Mouse (Mus musculus) monocyte, adult 5-6 weeks (primary cell): Measurements from ENCODE around the gene Klhl32. TPM values are rescaled to one million over a fixed set of nuclear protein-coding genes. Genes with fewer than 3 reads are reported as not detected.
"Not testable (repeated sequence)": the region's sequence is repeated elsewhere in the genome, so short reads cannot be mapped to it uniquely, and the experiment has no call there.

Source experiments
- ATAC-seq: fragments of 153-309, 156-312 bp; replicated peaks from 2 replicates; pipeline ENCODE4 v1.8.0; 2017; ENCODE audit warnings: mild to moderate bottlenecking; ENCODE audit not compliant: low TSS enrichment, insufficient number of reproducible peaks, severe bottlenecking, poor library complexity, low FRiP score
- total RNA-seq: library from RNA; stranded (forward); fragments of 200-1000, 200-491, 200-594 nt; gene quantifications from 3 replicates; pipeline ENCODE4 v1.2.3, GENCODE M21; 2017

The Klhl32 gene
- total RNA-seq, 1 experiment from 2014 or later: not detected

DNA sequence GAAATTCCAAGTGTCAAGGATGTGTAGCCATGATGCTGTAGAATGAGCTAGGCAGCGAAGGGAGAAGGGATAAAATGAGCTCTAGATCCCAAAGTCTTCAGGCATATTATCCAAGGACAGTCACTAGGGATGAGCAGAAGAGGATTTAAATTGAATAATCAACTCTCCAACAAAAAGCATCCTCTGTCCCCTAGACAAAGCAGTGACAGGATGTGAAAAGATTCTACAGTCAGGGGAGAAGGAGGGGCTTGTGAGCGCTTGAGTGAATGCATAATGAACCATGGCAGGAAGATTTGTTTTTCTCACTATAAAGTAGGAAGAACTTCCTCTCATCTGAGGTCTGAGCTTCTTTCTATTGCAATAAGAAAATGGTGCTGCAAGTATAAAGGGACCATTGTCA is 170.8 kb downstream of the Klhl32 start:
- ATAC-seq: no peak

DNA sequence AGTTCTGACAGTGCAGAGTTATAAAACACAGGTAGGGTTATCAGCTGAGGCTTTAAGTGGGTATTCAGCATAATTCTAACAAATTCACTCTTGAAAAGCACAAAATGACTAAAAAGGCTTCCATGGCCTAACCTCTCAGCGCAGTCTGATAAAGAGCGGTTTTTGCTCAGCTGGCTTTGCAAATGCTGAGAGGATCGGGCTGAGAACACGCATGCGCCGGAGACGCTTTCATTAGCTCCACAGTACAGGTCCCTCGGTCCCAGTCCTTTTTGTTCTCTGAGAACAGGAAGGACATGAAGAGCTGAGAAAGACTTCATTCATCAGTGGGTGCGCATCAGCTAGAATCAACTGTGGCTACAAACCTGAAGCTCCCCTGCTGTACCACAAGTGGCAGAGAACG is 180.9 kb downstream of the Klhl32 start:
- ATAC-seq: no peak

DNA sequence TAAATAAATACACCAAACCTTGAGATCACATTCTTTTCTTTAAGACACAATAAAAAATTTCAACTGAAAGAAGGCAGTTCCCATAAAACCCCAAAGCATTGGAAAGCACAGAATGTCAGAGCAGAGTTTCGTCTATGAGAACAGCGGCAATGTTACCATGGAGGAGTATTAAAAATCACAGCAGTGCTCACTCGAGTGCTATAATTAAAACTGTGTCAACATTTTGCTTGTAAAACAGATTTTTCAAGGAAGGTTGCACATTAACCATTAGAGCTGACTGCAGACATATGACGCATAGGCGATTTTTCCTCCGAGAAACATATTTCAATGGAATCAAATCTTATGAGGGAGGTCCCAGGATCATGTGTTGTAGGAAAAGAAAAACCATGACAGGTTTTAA is 191.7 kb downstream of the Klhl32 start:
- ATAC-seq: no peak

DNA sequence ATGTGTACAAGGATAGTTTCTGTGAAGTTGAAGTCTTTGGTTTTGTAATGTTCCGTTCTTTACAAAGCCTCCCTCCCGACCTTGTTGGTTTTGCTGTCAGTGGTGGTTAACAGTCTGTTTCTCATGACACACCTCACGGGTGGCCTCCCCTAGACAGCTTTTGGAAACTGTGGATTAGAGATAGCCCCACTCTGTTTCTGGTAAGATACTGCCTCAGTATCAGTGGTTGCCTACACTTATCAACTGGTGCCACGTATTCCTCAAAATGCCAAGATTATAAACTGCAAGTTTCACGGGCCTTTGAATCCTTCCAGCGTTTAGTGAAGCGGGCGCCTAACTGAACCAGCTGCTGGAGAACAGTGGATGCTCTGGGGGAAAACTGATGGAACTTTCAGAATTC is 206.2 kb downstream of the Klhl32 start:
- not testable (repeated sequence) for ATAC-seq

DNA sequence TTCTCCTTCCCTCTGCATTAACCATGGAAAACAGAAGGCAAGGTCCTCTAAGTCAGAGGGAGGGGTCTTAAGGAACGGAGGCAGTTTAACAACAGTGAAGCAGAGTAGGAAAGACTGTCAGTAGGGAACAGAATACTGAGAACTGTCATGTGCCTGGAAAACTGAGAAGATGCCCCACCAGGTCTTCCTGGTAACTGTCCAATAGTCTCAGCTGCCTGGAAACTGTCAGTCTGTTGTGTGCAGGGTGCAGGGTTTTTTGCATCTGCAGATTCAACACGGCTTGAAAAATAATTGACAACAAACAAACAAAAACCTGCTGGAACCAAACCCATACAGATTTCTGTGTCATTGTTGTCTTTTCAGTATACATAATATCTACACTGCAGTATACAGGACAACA is 208.6 kb downstream of the Klhl32 start:
- no peak for ATAC-seq

DNA sequence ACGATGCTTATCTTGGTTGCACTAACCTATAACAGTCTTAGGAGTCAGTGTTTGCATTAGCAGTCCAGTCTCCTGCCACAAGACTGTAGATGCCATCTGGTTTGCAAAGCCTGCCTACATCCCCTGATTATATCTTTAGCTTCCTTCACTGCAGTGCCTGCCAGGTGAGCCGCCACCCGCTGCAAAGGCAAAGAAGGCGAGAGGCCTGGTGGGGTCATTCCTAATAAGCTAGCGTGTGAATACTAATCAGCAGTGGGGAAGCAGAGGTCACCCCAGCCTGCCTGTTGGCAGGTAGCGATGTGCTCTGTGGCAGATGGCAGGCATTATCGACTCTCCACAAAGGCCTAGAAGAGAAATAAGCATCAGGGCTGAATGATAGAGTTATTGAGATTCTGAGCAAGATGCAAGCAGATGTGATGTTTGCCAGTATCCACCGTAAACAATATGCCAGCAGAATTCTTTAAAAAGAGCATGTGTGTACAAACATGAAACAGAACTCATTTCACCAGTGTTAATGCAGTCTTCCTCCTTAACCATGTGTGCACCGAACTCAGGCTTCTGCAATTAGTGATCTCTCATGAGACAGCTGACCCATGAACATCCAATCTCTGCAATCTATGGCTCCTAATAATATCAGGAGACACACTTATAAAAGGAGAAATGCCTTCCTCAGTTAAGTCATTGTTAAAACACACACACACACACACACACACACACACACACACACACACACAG is 219.6 kb downstream of the Klhl32 start:
- ATAC-seq: no peak

DNA sequence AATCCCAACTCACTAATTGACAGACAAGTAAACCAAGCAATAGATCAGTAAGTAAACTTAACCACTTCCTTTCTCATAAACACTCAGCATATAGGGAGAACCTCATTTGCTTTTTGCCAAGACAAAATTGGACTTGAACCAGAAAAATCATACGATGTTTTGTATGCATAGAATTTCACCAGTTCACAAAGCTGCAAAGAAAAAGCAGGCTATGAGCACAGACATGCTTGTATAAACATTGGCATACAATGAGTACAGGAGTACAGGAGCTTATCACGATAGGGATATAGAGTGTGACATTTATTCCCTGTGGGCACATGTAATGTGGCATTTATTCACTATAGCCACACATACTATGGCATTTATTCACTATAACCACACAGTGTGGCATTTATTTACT is 220.5 kb downstream of the Klhl32 start:
- ATAC-seq: no peak

DNA sequence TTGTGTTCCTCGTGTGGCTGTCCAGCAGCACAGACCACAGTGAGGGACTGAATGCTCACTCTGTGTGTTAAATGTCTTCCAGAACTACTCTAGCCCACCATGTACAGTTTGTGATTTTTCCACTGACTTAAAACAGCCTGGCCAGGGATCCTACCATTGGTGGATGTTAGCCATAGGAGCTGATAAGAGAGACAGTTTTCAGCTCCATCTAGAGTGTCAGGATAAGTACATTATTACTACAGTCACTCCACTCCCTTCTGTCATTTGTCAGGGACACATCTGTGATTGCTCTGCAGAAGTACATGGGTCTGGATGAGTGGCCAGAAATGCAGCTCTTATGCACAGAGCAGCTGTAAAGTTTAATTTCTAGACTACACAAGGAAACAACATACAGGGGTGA is 223.1 kb downstream of the Klhl32 start:
- no peak for ATAC-seq

DNA sequence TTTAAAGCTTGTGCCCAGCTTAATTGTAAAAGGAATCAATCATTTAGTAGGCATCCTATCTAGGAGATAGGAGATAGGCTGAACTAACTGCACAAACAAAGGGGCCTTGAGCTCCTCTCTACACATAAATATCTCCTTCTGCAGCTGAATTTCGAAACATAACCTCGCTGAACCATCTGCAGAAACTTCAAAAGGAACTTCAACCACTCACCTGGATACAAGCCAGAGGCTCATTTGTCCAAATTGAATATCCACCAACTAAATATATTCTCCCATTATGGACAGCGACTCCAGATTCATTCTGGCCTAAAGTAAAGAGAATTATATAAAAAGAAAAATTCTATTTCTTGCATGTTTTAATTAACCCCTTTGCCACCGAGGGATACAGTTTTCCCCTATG is 224.2 kb downstream of the Klhl32 start:
- no peak for ATAC-seq

DNA sequence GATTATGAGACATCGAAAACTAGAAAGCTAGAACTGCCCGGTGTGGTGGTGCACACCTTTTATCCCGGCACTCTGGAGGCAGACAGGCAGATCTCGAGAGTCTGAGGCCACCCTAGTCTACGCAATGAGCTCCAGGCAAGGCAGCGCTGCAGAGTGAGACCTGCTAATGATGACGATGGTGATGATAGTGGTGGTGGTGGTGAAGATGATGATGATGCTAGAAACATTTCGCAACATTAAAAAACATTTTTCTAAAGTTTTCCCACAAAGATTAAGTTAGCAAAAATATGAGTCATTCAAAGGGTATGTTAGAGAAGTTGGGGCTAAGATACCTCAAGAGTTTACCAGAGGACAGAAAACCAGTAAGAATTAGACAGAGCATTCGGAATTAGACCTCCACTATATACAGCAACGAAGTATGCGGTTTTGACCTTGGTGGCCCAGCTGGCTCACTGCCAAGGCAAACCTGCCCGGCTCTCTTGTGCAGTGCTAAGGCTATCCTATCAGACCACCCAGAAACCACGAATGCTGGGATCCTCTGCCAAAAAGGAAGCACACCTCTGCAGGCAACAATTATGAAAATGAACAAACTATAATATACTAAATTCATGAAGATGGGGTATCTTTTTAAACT is 224.9 kb downstream of the Klhl32 start:
- ATAC-seq: no peak

DNA sequence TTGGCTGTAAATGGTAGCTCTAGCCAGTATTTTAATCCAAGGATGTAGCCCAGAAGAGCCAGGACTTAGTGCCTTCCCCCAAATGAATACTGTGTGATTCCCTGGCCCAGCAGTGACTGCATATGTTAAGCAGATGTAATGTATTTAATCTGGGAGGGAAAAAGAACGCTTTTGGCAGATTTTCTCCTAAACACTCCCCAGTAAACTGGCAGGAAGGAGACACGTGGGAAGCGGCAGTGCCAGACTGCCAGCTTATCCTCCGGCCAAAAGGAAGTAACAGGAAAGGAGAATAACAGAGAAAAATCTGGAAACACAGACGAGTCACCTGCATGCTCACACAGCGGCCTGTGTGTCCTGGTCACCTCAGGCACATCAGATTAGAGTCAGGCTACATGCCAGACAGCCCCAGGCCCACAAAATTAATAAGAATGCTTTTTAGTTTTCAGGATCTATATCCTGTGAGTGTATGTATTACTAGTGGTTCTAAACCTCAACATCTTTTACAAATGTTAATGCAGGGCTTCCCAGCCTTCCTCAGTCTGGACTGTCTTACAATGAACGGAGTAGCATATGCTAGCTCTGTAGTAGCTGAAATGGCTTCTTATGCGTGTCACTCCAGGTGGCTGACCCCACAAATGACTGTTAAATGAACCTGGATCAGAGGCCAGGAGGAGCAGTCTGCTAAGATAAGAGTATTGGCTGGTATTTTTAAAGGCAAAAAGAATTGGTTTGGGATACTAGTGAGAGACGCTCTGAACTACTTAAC is 229.3 kb downstream of the Klhl32 start:
- no peak for ATAC-seq

DNA sequence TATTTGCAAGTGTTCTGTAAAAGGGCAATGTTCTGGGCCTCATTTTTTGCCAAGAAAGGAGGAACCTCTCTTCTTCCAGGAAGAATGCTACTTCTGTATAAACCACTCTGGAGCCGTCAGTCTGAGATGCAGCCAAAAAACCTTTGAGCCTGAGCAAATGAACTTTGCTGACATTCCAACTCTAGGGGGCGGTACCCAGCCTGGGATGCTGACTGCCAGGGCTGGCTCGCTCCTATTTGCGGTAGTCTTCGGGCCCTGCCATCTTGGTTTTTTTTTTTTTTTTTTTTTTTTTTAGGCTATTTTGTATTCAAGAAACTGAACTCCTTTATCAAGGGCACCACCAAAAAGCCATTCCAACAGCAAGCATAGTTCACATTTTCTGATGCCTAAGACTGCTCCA is 230.5 kb downstream of the Klhl32 start:
- no peak for ATAC-seq

DNA sequence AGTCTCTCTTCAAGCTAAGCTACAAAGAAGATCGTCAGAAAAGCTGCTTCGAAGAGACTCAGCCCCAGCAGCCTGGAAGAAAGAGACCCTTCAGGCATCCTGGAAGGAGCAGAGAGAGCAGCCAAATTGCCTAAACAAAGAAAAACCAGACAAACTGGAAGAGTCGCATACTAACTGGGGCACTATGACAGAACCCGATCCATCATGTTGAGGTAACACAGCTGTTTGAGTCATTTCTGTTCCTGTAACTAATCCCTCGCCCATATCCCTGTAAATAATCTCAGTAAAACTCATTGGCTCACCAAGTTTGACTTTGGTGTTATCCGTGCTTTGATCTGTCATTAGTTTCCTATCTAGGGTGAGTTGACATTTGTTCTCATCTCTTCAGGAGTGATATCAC is 230.9 kb downstream of the Klhl32 start:
- ATAC-seq: no peak

DNA sequence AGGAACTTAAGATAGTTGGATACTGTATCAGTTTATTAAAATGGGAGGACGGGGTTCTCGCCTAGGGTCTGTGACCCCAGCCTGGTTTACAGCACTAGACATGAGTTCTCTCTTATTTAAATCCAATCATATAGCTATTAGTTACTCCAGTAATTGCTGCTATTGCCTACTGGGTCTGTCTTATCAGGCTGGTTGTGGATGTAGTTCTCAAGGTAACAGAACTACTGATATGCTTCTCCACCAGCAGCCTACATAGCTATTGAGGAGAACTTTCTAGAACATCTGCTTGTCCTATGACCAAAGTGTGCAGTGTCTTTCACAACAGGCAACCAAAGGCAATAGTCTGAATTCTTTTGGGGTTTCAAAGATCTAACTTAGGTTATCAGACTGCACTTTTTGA is 241.4 kb downstream of the Klhl32 start:
- no peak for ATAC-seq

DNA sequence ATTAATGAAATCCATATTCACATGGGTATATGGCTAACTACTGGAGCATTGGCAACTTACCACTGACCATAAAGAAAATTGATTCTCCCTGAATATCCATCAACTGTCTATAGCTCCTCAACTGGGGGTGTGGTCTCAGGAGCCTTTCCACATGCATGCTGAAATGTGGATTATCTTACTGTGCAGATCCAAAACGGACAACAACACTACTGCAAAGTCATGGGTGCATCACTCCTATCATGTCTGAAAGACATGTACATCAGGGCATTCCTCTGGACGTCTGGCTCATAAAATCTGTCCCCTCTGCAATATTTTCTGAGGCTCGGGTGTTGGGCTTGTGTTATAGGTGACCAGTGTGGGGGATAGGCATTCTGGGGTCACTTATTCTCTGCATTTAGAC is 241.8 kb downstream of the Klhl32 start:
- ATAC-seq: no peak

DNA sequence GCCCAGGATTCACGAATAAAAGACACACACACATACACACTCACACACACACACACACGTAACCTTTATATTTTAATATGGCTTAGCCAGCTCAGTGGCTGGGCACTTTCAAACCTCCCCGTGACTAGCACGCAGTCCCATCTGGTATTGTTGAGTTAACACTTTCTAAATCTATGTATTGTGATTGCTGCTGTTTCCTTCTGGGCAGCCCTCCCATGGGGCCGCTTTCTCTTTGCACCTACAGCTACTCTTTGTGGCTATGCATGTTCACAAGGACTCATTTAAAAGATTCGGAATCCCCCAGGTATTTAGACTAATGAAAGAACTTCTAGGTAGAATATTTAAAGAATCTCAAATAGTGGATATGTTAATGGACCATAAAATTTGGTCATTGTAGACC is 249.2 kb downstream of the Klhl32 start:
- no peak for ATAC-seq

DNA sequence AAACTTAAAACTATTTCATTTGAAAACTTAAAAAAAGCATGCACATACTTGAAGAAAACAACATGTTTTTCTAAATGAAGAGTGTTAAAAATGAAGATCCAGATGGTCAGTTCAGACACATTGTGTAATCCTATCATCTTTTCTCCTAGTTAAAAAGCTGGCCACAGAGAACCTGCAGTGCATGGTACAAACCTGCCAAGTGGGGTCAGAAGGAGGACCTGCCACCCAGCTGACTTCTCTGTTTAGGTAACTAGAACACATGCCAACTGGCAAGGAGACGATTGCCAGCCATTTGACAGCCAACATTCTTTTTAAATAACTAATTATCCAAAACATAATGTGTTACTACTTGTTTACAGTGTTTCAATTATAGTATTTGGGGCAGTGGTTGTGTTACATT is 252.3 kb downstream of the Klhl32 start:
- no peak for ATAC-seq

DNA sequence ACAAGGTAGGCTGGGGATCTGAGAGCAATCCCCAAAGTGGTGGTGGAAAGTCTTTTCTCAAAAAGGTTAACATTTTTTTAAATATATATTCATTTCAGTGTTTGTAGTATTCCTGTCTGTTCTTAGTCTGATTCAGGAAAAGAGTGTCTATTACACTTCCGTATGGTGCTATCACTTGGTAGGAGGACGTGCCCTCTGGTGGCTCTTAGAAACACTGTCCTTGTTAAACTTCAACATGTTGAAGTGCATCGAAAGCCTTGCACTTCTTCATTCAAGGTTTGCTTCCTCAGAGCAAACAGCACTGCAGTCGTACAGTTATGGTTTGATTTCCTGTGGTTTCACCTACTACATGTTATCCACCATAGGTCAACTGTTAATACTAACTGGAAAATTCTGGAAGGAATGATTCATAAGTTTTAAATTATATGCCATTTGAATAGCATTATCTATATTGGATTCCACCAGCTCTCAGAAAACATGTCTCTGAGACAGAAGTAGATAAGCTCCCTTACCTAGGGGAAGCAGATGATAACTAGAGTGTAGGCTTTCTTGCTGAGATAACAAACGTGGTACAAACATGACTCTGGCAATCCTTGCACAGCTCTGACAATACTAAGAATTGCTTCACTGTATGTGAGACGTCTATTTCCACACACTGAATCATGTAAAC is 253.8 kb downstream of the Klhl32 start:
- ATAC-seq: no peak

DNA sequence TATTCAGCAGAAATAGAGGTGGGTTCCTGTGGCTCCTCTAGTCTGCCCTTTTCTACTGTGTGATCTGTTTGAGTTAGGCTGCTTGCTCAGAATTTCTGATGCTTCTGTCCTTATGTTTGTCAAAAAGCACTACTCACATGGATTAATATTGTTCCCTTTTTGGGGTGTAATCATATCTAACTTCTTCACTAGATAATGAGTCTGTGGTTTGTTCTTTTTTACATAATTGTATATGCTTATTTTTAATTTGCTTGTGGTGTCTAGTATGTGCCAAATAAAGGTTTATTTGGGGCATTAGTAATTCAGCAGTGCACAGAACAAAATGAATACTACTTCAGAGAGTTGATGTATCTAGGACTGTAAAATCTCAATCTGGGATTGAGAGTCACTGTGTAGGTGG is 256.1 kb downstream of the Klhl32 start:
- ATAC-seq: no peak
